Mouse (Mus musculus): ENCODE results near the gene Acer3. TPM values are rescaled to one million over a fixed set of nuclear protein-coding genes. Genes with fewer than 3 reads are reported as not detected.
A peak's percentile ranks its signal among the peaks of the same experiment; 100 is the strongest.

The Acer3 gene
- total RNA-seq, 2 experiments from 2014 or later, result 18.0 to 22.0 TPM

GRCm38 (mm10) chr7:98177929-98178559 is 143.0 kb downstream of the Acer3 start, which contains the start of gene Capn5:
Capn5 (minus strand) TSS chr7:98178274.
- DNase-seq, result peak; percentile 57

GRCm38 (mm10) chr7:98177566-98177928 is 143.5 kb downstream of the Acer3 start:
- no peak for DNase-seq

DNA sequence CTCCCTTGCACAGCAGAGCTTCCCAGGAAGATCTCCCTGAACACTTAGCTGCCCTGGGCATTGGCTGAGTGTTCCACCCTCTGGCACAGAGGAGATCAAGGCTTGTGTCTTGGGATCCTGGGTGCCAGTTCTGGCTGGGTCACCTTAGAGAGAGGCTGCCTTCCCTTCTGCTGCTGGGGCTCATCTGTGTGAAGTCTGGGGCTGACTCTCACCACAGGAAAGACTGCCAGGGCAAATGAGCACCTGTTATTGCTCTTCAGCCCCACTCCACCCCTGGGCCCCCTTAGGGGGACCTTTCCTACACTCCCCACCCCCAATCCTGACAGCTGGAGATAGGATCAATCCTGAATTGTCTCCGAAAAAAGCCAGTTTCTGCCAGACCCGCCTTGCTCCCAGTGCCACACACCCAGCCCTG is 143.9 kb downstream of the Acer3 start:
- no peak for DNase-seq

DNA sequence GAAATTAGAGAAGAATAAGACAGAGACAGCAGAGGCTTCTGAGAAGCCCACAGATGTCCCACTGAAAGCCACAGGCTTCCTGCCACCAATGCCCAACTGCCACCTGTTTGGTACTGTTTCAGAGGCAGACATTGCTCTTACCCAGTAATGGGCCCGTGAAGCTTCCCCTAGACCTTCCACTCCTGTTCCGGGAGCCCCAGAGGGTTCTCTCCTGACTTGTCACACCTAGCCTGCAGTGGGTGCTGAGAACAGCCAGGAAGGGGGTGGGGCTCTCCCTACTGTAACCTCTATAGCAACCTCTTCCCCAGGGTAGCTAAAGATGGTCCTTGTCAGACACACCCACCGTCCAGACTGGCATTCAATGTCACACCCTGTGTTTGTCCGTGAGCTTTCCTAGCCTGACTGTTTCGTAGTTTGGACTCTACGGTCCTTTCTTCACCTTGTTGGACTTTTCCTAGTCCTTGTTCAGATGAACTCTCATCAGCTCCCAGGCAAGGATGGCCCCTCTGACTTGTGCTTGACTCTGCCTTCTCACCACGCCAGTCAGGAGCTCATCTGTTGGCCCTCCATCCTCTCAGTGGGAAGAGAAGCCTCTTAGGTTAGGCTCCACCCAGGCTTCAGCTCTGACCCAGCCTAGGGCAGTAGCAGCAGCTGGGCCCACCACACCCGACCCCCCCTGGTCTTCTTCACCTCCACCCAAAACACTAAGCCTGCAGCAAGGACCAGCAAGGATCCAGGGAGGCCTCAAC is 144.5 kb downstream of the Acer3 start:
- no peak for DNase-seq

DNA sequence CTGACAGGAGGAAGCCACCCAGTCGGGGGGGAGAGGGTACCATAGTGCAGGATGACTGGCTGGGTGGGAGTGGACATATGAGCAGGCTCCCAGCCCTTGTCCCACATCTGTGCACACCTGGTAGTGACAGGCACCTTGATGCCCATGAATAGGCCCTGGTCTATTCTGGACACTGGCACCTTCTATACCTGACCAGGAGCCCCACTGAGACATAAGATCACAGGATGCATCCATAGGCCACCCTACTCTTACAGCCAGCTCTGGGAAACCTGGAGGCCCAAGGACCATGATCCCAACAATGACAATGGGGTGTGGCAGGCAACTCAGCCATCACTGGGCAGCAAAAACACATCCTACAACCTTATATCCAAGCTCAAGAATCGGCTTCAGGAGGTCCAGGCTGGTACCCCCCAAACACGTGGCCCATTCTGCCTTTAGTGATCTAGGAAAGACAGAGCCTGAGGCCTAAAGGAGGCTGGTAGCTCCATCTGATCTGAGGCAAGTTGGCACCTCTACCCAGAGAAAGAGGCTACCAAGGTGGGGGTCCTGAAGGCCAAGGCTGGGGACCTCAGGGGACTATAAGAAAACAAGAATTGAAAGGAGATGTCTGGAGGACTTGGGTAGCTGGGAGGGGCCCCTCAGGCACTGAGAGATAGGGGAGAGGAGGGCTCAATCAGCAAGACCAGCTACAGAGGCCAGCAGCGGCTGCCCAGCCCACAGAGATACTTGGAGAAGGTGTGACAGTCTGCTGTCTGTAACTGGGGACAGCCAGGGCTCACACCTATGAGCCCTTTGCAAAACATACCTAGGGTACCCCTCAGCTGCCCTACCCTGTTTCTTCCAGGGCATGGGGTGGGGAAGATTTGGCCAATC is 145.9 kb downstream of the Acer3 start:
- DNase-seq, result no peak

- no peak for DNase-seq
These were observed 147.6 kb downstream of the Acer3 start for GRCm38 (mm10) chr7:98173408-98173807.

DNA sequence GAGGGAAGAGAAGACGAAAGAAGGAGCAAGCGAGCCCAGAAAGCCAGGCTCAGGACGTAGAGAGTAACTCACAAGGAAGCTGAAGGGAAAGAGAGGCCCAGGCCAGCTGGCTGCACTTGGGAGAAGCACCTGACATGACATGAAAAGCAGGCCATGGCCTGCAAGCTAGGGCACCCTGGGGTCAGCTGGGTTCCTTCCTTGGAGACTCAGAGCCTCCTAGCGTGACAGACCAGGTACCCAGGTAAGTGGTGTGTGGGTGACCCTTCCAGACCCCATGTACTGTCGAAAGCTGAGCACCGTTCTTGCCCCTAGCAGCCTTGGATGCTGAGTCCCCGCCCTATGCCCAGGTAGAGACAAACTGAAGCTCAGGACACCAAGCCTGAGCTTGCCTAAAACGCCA is 148.3 kb downstream of the Acer3 start:
- DNase-seq, result no peak

DNA sequence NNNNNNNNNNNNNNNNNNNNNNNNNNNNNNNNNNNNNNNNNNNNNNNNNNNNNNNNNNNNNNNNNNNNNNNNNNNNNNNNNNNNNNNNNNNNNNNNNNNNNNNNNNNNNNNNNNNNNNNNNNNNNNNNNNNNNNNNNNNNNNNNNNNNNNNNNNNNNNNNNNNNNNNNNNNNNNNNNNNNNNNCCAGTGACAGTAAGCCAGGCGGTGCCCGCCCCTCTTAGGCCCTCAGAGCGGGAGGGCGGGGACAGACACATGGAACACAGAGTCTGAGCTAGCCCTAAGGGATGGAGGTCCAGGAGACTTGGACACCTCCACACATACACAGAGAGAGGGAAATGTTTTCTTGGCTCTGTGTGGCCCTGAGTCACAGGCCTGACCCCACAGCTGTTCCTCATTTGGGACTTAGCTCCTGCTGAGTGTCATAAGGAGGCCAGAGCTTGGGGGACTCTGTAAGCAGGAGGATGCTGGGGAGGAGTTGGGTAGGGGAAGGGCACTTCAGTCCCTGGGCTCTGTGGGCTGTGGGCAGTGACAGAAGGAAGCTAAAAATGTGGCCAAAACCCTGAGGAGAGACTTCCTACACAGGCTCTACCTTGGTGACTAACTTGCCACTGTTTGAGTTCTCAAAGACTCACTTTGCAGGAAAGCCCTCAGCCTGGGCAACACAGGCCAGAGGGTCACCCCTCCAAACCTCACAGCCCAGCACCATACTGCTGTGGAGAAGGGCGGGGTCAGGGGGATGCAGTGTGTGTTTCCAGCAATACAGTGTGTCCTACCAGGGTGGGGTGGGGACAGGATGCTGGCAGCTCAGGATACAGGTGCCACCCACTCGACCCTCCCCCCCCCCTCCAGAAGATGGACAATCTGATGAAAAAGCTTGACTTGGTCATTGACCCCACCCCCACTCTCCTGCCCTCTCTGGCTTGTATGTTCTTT is 149.6 kb downstream of the Acer3 start:
- DNase-seq, result peak; percentile 46

- DNase-seq, result peak; percentile 41
These were observed 155.9 kb downstream of the Acer3 start for GRCm38 (mm10) chr7:98164999-98165528.

DNA sequence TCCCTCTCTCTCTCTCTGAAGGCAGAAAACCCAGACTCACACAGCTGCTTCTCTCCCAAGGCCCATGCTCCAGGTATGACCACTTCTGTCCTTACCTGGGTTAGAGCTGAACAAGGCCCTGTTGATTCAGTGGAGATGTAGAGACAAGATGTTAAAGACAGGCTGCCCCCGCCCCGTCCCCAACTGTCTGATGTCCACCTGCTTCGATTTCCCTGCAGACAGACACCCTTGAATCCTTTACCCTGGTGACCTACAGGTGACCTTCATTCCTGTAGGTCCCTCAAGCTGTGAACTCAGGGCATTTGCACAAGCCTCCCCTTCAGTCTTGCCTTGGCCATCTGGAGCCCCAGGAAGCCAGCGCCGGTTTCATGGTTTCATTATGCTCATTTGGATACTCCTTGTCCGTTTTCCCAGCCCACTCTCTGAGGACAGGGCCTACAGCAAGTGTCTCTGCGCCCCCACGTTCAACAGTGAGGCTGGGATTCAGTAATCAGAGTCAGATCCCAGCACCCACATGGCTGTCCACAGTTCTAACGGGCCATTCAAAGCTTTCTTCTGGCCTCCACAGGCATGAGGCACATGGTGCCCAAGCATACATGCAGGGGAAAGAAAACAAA is 156.5 kb downstream of the Acer3 start:
- no peak for DNase-seq

DNA sequence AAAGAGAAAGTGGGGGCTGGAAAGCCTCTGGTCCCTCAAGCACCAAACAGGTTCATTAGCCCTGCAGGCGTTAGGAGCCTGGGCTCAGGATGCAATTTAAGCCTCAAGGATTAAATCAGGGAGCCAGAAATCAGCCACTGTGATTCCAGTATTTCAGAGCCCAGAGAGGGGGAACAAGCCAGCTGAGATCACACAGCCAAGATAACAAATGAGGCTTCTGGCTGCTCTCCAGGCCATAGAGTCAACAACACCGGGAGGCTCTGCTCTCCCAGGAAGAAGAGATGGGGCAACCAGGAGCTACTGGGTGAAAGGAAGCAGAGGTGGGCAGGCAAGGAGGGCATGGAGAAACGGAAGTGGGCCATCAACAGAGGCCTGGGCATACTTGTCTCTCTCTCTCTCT is 157.3 kb downstream of the Acer3 start:
- no peak for DNase-seq

GRCm38 (mm10) chr7:98162239-98162638 is 158.8 kb downstream of the Acer3 start:
- DNase-seq, result no peak

GRCm38 (mm10) chr7:98160041-98160740 is 160.8 kb downstream of the Acer3 start:
- peak; percentile 47 for DNase-seq

DNA sequence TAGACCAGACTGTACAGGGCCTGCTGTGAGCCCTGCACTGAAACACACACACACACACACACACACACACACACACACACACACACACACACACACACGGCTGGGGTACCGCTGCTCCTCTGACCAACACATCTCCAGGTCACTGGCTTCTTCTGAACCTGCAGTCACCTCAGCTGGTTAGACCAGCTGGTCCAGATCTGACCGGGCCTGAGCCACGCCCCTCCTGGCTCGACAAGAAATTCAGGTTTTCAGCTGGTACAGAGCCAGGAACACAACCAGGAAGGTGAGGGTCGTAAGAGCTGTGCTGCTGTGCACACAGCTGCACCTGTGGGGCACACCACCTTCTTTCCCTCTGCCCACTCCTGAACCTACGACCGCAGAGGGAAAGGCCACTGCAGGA is 162.5 kb downstream of the Acer3 start:
- no peak for DNase-seq

DNA sequence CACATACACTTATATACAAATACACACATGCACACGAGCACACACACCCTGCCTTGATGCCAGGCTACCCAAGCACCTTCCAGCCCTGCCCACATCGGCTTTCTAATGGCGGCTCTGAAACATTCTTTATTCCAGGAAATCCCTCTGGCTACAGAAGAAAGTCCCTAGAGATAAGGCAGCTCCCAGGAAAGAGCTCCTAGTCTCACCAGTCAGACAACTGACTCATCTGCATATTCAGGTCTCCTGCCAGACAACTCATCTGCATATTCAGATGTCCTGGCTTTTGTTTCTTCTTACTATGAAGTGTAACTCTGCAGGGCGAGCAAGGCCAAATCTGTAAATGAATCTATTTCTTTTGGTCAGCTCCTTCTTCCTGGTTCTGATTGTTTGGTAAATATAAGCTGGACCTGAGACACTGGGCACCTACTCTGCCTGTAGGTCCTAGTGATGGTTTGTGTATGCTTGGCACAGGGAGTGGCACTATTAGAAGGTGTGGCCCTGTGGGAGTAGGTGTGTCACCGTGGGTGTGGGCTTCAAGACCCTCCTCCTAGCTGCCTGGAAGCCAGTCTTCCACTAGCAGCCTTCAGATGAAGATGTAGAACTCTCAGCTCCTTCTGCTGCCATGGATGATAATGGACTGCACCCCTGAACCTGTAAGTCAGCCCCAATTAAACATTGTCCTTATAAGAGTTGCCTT is 163.2 kb downstream of the Acer3 start:
- DNase-seq, result no peak

Other genes with a start within 250 kb of the Acer3 start
- gene Myo7a, start 201.7 kb downstream of the Acer3 start, total RNA-seq (2021), result 1 to 10 TPM; 4.2 to 5.4 TPM
- gene Omp, start 175.7 kb downstream of the Acer3 start, total RNA-seq (2021), result under 1 TPM in 1 of 2 experiments, not detected in 1; 0.11 TPM
- 1 to 10 TPM; 2.0 to 2.2 TPM for gene Capn5, start 142.9 kb downstream of the Acer3 start, total RNA-seq (2021)
- gene B3gnt6, start 121.7 kb downstream of the Acer3 start, total RNA-seq (2021), result not detected
- 1 to 10 TPM; 8.7 to 9.2 TPM for gene Tsku, start 40.1 kb upstream of the Acer3 start, total RNA-seq (2021)
- not detected for gene Gucy2d, start 119.2 kb upstream of the Acer3 start, total RNA-seq (2021)
- gene Lrrc32, start 168.1 kb upstream of the Acer3 start, total RNA-seq (2021), result 10 to 100 TPM; 17.3 to 18.6 TPM